Mouse (Mus musculus) bone marrow macrophage, adult 2 months (primary cell): ENCODE measurements around the gene Pin1rt1.

ENCODE experiments used
- CTCF ChIP-seq: IDR thresholded peaks from 2 replicates; pipeline ENCODE4 v1.5.1; 2012; ENCODE audit warnings: low read depth, mild to moderate bottlenecking, low read length, moderate library complexity
- POLR2A ChIP-seq: IDR thresholded peaks from 2 replicates; pipeline ENCODE4 v1.6.1; 2012; ENCODE audit warnings: mild to moderate bottlenecking, low read depth, low read length, borderline replicate concordance

DNA sequence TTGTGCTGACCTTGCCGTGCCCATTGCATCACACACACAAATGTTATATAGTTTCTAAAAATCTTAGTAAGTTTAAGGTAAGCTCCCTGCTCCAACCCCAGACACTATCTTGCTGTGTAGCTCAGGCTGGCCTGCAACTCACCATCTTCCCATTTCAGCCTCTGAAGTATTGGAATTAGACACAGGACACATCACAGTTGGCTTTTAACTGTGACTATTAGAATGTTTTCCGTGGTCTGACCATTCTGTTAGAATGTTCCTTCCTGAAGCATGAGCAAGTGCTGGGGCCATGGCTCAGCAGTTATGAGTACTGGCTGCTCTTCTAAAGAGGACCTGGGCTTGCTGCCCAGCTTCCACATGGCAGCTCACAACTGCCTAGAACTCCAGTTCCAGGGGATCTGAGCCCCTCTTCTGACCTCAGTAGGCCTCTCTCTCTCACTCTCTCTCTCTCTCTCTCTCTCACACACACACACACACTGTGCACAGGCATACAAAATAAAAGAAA is 1.1 kb upstream of the Pin1rt1 start:
- no peak for TF ChIP-seq CTCF
- TF ChIP-seq POLR2A, result no peak
